Mouse (Mus musculus): ENCODE results near the gene Cenpn. TPM values are rescaled to one million over a fixed set of nuclear protein-coding genes. Genes with fewer than 3 reads are reported as not detected.
A peak's percentile ranks its signal among the peaks of the same experiment; 100 is the strongest.

Gene Cenpn
- polyA plus RNA-seq (2015; fragmentation: Nextera tagmentation; extraction: Ambion mirVana): 4.7 and 5.7 TPM in 2 replicates

DNA sequence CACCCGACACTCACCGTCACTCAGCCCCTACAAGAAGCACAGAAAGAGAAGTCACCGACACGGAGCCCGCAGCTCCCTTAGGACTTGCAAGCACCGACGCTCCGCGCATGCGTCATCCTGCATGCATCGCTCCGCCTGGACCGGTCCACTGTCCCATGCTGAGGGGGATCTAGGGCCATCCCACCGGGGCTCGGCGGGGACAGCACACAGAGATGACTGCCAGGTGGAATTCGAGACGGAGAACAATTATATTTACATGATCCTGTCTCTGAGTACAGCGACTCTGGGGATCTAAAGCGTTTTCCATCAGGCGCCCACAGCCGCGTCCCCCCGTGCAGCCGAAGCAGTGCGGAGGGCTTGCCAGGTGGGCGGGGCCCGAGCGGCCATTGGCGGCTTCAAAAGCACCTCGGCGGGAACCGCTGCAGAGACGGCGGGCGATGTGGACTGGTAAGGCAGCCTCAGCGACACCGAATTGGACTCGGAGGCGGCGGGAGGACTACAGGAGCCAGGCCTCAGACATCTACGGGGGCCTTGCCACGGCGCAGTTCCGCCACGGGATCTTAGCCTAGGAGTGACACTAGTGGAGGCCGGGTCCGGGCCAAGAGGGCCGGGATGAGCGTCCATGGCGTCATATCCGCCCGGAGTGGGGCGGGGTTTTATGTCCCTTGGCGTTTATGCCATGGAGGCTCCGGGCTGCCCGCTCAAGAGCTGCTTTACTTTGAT, at the start of gene Cenpn, which contains the start of gene Cmc2:
TSS of gene Cenpn (plus strand) at position 394 of the 723 bp plus-strand sequence.
TSS of gene Cmc2 (minus strand) at position 119 of the 723 bp plus-strand sequence.
- Histone ChIP-seq H3K27me3 (replicated peaks; ENCODE audit: control insufficient read depth, insufficient read depth, low read length) (no peaks in the 10 kb centered on the region), H3K4me3 (ENCODE audit: low read depth, low read length) (peak within 1 kb of the TSS; percentile 94), H3K27ac (ENCODE audit: low read depth, low read length) (peak within 1 kb of the TSS; percentile 88), H3K4me1 (replicated peaks; ENCODE audit: control insufficient read depth, insufficient read depth, low read length) (peaks cover 9% of the 10 kb centered on the region; the same call in 1 of the 2 replicates), H3K36me3 (ENCODE audit: control insufficient read depth, insufficient read depth) (no peaks in the 10 kb centered on the region; the same call in 1 of the 2 replicates), H3K9ac (ENCODE audit: low read depth, low read length) (peak within 1 kb of the TSS; percentile 80), H3K4me2 (replicated peaks; ENCODE audit: low read depth) (peak within 1 kb of the TSS; percentile 89), H3K9me3 (ENCODE audit: control insufficient read depth) (no peaks in the 10 kb centered on the region)
- no peak for TF ChIP-seq CTCF (IDR thresholded peaks at IDR 0.05; ENCODE audit: low read depth)
- under 1% methylated on average over 54 of the region's 57 CpGs for WGBS
- ATAC-seq: peak; percentile 96

DNA sequence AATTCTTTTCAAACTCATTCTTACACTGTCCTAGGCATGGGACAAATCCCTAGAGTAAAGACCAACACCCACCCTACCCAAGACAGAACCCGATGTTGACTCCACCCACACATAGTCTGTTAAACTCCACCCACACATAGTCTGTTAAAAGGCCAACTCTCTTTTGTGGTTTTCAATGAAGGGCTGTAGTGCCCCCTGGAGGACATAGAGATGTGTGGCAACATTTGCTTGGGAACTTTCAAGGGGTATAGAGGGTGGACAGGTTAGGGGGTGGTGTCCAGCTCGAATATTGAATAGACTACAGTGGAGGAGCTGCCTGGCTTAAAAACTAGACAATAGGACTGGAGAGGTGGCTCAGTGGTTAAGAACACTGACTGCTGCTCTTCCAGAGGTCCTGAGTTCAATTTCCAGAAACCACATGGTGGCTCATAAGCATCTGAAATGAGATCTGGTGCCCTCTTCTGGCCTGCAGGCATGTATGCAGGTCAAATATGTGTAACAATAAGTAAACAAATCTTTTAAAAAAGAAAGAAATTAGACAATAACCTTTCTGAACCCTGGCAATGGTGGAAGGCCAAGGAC, 48.7 kb upstream of the Cenpn start:
- WGBS: 63% methylated on average over 2 of the region's 2 CpGs
- no peaks in the 10 kb centered on the region for H3K36me3 ChIP-seq (ENCODE audit: control insufficient read depth, insufficient read depth)
- no peak overlapping the region for H3K4me2 ChIP-seq (replicated peaks; ENCODE audit: low read depth)
- no peak overlapping the region for H3K9ac ChIP-seq (ENCODE audit: low read depth, low read length)
- no peaks in the 10 kb centered on the region for H3K9me3 ChIP-seq (ENCODE audit: control insufficient read depth)
- H3K27ac ChIP-seq (ENCODE audit: low read depth, low read length): no peak overlapping the region
- TF ChIP-seq CTCF (IDR thresholded peaks at IDR 0.05; ENCODE audit: low read depth): peak; percentile 60
- H3K27me3 ChIP-seq (replicated peaks; ENCODE audit: control insufficient read depth, insufficient read depth, low read length): no peaks in the 10 kb centered on the region
- no peak for ATAC-seq
- H3K4me1 ChIP-seq (replicated peaks; ENCODE audit: control insufficient read depth, insufficient read depth, low read length): no peaks in the 10 kb centered on the region
- H3K4me3 ChIP-seq (ENCODE audit: low read depth, low read length): no peak overlapping the region

DNA sequence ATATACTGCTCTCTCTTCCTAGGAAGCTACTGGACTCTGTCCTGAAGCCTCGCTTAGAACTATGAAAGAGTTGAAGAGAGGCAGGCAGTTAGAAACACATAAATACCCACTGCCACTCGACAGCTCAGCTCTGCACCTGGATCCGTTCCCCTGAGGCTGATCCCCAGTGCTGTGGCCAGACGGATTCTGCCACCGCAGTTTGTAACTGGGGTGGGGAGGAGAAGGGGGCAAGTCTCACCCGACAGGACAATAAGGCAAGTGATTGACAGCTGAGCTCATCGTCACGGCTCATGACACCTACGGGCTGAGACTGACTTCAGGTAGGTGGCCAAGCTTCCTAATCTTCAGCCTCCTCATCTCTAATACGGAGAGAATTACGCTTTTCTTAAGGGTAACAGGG, 47.9 kb upstream of the Cenpn start:
- no peak overlapping the region for H3K4me2 ChIP-seq (replicated peaks; ENCODE audit: low read depth)
- 74% methylated on average over 11 of the region's 11 CpGs for WGBS
- no peak overlapping the region for H3K9ac ChIP-seq (ENCODE audit: low read depth, low read length)
- no peaks in the 10 kb centered on the region for H3K9me3 ChIP-seq (ENCODE audit: control insufficient read depth)
- no peaks in the 10 kb centered on the region for H3K4me1 ChIP-seq (replicated peaks; ENCODE audit: control insufficient read depth, insufficient read depth, low read length)
- ATAC-seq: no peak
- no peak overlapping the region for H3K27ac ChIP-seq (ENCODE audit: low read depth, low read length)
- H3K27me3 ChIP-seq (replicated peaks; ENCODE audit: control insufficient read depth, insufficient read depth, low read length): no peaks in the 10 kb centered on the region
- H3K36me3 ChIP-seq (ENCODE audit: control insufficient read depth, insufficient read depth): no peaks in the 10 kb centered on the region
- no peak for TF ChIP-seq CTCF (IDR thresholded peaks at IDR 0.05; ENCODE audit: low read depth)
- no peak overlapping the region for H3K4me3 ChIP-seq (ENCODE audit: low read depth, low read length)

DNA sequence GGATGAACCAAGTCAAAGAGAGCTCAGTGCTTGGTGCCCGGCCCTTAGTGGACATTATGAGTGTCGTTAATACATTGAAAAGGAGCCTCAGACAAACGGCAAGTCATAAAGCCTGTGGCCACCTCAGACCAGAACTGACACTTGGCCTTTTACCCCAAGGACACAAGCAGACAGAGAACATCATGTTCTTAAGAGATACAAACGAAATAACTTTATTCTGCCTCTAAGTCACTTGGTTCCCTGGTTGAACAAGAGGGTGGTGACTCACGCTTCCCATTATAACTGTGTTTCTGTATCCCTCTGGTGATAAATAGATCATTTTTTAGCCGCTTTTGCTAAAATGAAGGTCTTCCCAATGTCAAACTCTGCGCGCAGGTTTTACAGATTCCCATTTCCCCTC, 47.5 kb upstream of the Cenpn start:
- Histone ChIP-seq H3K27ac (ENCODE audit: low read depth, low read length) (no peak overlapping the region), H3K27me3 (replicated peaks; ENCODE audit: control insufficient read depth, insufficient read depth, low read length) (no peaks in the 10 kb centered on the region), H3K9ac (ENCODE audit: low read depth, low read length) (no peak overlapping the region), H3K4me3 (ENCODE audit: low read depth, low read length) (no peak overlapping the region), H3K4me1 (replicated peaks; ENCODE audit: control insufficient read depth, insufficient read depth, low read length) (no peaks in the 10 kb centered on the region), H3K4me2 (replicated peaks; ENCODE audit: low read depth) (no peak overlapping the region), H3K9me3 (ENCODE audit: control insufficient read depth) (no peaks in the 10 kb centered on the region), H3K36me3 (ENCODE audit: control insufficient read depth, insufficient read depth) (no peaks in the 10 kb centered on the region)
- 78% methylated on average over 8 of the region's 8 CpGs for WGBS
- no peak for TF ChIP-seq CTCF (IDR thresholded peaks at IDR 0.05; ENCODE audit: low read depth)
- no peak for ATAC-seq

DNA sequence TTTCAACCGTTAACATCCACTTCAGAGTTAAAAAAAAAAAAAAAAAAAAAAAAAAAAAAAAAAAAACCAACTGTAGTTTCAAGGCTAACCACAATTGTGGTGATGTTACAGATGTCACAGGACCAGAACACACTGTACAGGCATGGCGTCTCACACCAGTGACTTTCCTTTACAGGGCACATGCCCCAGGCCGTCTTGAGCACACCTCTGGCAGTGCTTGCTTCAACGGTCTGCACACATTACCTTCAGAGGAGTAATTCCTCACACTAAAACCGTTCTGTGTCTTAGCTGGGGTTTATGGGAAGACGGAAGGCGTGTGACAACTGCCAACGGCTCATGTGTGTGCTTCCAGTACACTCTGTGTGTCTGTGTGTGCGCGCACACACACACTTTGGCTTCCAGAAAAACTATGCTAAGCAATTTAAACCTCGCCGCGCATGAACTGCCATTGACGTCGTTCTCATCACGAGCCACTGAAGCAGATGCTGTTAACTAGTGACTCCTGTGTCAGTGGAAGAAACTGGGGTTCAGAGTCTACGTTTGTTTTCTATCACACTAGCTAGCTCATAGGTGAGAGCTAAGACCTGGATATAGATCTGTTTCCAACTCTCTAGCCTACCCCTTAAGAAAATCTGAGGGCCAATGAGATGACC, 45.6 kb upstream of the Cenpn start:
- Histone ChIP-seq H3K27me3 (replicated peaks; ENCODE audit: control insufficient read depth, insufficient read depth, low read length) (no peaks in the 10 kb centered on the region), H3K27ac (ENCODE audit: low read depth, low read length) (no peak overlapping the region), H3K4me3 (ENCODE audit: low read depth, low read length) (no peak overlapping the region), H3K36me3 (ENCODE audit: control insufficient read depth, insufficient read depth) (no peaks in the 10 kb centered on the region), H3K4me2 (replicated peaks; ENCODE audit: low read depth) (no peak overlapping the region), H3K4me1 (replicated peaks; ENCODE audit: control insufficient read depth, insufficient read depth, low read length) (no peaks in the 10 kb centered on the region), H3K9ac (ENCODE audit: low read depth, low read length) (no peak overlapping the region), H3K9me3 (ENCODE audit: control insufficient read depth) (no peaks in the 10 kb centered on the region)
- TF ChIP-seq CTCF (IDR thresholded peaks at IDR 0.05; ENCODE audit: low read depth): no peak
- 77% methylated on average over 17 of the region's 17 CpGs for WGBS
- ATAC-seq: no peak

DNA sequence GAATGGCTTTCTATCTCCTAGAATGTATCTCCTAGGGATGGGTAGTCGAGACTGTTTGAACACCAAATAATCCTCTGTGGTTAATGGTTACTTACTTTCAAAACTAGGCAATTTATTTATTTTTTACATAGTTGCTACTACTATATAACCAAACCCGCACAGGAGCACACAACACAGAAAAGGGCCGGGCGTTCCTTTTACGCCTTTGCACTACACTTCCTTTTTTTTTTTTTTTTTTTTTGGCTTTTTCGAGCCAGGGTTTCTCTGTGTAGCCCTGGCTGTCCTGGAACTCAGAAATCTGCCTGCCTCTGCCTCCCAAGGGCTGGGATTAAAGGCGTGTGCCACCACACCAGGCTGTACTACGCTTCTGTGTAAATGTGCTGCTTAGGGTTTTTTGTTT, 40.1 kb upstream of the Cenpn start:
- no peaks in the 10 kb centered on the region for H3K36me3 ChIP-seq (ENCODE audit: control insufficient read depth, insufficient read depth)
- H3K4me3 ChIP-seq (ENCODE audit: low read depth, low read length): no peak overlapping the region
- H3K4me1 ChIP-seq (replicated peaks; ENCODE audit: control insufficient read depth, insufficient read depth, low read length): no peaks in the 10 kb centered on the region
- no peak overlapping the region for H3K27ac ChIP-seq (ENCODE audit: low read depth, low read length)
- no peak for ATAC-seq
- no peak overlapping the region for H3K4me2 ChIP-seq (replicated peaks; ENCODE audit: low read depth)
- H3K9ac ChIP-seq (ENCODE audit: low read depth, low read length): no peak overlapping the region
- WGBS: 91% methylated on average over 8 of the region's 8 CpGs
- no peaks in the 10 kb centered on the region for H3K9me3 ChIP-seq (ENCODE audit: control insufficient read depth)
- H3K27me3 ChIP-seq (replicated peaks; ENCODE audit: control insufficient read depth, insufficient read depth, low read length): no peaks in the 10 kb centered on the region
- TF ChIP-seq CTCF (IDR thresholded peaks at IDR 0.05; ENCODE audit: low read depth): no peak
